Mouse (Mus musculus): ENCODE data around the gene Tom1l1. TPM values are rescaled to one million over a fixed set of nuclear protein-coding genes. Genes with fewer than 3 reads are reported as not detected.

The Tom1l1 gene
- polyA plus RNA-seq, 1 experiment, result 0.94 TPM

DNA sequence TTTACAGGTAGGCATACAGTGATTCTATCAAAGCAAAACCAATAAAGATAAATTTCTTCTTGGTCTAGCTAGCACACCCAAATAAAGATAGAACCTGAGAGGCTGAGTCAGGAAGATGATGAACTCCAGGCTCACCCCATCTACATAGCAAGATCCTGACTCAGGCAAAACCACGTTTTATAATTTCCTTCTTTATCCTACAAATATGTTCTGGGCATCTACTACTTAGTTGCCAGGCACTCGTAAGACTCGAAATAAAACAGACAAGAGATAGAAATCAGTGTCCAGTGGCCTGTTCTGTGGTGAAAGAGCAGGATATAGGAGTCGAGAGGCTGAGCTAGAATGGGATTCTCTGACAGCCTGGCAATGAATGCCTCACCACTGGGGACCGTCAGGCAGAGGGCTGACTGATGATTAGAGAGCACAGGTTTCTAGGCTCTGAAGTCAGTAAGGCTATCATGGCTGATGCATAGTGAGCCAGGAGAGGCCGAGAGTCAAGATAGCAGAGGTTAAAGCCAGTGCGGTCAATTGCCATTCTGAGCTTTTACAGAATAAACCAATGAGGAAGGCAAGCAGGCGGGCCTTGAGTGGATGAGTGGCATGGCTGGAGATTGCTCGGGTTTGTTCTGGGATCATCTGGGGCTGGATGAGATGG is 37.8 kb downstream of the Tom1l1 start:
- no peak for TF ChIP-seq GATA1 (IDR thresholded peaks at IDR 0.05; ENCODE audit: low read length)

DNA sequence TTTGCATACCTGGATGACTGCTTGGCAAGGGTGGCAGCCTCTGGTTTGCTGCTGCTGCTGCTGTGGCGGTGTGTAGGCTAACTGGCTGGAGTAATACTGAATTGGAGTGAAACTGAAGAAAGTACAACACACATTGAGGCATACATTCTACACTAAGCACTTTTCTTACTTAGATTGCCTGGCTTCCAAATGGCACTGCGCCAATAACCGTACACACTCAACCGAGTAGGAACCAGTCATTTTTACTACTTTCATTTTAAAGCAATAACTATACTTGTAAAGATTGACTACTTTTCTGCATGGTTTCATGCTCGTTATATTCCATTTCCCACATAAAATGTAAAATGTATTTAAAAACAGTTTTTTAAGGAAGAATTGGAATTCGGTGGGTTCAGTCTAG is 38.4 kb downstream of the Tom1l1 start:
- no peak for TF ChIP-seq GATA1 (IDR thresholded peaks at IDR 0.05; ENCODE audit: low read length)

DNA sequence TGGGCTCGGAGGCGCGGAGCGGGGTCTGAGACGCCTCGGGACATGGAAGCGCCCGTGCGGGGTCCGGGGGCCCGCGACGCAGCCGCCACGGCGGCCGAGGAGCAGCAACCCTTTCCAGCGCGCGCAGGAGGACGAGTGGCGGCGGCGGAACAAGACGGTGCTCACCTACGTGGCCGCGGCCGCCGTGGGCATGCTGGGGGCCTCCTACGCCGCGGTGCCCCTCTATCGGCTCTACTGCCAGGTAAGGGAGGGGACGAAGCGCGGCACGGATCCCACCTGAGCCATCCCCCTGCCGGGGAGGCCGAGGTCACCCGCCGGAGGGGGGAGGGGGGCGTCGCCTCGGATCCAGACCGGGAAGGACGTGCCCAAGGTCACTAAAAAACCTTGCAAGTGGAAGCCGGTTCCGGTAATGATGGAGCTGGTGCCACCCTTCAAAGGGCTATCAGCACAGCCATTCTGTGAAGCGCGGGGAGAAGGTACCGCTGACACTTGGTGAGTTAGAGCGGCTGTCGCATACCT is 49.8 kb downstream of the Tom1l1 start:
- no peak for TF ChIP-seq GATA1 (IDR thresholded peaks at IDR 0.05; ENCODE audit: low read length)

DNA sequence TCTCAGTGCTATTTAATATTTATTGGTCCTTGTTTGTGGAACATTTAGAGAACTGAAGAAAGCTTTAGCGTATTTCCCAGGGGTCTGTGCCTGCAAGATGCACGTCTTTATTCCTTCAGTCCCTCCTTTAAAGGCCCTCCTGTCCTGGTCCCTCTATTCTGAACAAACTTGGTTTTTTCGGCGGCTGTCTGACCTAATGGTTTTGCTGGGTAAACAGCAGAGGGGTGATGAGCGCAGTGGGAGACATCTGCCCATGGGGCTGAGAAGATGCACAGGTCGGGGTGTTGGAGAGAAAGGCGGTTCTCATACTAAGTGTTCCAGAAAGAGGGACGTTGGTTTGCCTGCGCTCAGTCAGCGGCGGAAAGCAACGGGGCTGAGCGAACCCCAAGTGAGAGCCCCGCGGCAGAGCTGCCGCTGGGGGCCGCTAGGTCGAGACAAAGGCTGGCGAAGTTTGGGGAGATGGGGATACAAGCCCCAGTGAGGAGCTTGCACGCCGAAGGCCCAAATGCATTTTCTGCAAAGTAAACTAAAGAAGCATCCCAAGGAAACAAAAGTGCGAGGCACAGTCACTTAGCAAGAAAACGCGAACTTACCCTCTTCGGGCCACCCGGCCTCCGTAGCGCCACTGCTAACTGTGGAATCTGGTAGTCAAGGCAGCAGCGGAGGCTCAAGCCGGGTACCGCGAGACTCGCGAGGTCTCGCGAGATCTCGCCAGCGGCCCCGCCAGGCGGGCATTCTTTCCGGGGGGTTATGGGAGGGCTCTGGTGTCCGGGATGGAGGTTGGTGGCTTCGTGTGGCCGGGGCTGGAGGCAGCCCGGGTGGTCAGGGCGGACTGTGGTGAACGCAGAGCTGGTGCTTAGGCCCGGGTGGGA is 50.5 kb downstream of the Tom1l1 start, which contains the start of the genes Stxbp4 and Cox11:
Gene Stxbp4, minus strand, starts transcription at position 645 of the 872 bp plus-strand sequence.
Gene Cox11, plus strand, starts transcription at position 734 of the 872 bp plus-strand sequence.
- no peak for TF ChIP-seq GATA1 (IDR thresholded peaks at IDR 0.05; ENCODE audit: low read length)

DNA sequence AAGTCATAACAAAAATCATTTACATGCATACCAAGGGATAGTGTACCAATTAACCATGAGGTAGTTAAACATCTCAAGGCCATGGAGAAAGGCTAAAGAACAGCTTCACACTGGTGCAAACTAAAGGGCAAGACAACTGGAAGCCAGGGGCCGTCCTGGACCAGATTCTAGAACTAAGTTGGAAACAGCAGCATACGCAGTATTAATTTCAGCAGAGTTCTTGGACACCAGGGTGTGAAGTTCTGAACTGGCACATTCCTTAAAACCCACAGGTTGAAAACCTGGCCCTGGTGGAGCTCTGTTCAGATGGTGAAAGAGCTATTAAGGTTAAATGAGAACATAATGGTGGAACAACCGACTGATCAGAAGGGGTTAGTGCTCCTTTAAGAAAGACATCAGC is 53.5 kb downstream of the Tom1l1 start:
- no peak for TF ChIP-seq GATA1 (IDR thresholded peaks at IDR 0.05; ENCODE audit: low read length)

DNA sequence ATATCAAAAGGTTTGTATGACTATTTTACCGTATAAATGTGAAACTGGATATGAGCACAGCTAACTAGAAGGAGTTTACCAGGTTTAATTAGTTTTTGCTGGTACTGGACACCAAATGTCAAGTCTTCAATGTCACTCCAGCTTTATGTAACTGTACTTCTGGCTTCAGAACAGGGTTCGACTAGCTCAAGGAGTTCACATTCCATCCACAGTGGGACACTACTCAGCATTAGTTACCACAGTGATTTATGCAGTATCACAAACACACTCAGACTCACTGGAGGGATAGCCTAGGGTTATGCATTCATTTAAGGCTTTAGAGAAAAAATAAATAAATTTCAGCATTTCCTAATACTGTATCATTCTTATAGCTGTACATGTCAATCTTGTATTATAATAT is 55.7 kb downstream of the Tom1l1 start:
- TF ChIP-seq GATA1 (IDR thresholded peaks at IDR 0.05; ENCODE audit: low read length), result no peak

DNA sequence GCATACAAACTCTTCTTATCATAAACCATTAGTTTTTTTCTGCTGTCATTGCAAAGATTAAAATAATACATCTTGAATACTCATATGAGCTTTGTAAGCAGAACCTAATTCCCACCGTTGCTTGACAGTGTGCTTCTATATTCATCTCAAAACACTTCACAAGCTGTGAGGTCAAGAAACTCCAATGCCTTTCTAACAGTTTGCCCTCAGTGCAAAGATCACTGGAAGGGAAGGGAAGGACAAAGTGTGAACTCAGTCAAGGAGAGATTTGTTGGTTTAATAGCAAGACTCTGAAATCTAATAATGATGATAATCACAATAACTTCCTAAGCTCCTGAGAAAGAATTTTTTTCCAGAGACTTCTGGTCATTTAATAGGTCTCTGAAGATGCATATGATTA is 60.4 kb downstream of the Tom1l1 start:
- TF ChIP-seq GATA1 (IDR thresholded peaks at IDR 0.05; ENCODE audit: low read length), result no peak

DNA sequence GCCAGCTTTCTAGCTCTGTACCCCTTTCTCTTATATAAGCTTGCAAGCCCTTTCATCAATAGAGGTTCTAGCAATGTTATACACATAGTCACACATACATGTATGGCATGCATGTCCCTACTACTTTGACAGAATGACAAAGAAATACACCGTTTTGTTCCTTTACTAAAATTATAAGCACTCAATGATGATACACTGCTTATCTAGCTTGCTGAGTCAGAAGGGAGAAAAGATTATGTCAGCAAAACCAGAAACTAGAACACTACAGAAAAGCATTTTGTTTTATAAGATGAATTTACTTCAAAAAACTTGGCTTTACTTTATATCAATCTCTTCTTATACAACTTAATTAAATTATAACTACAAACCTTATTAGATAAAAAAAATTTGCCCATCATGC is 63.0 kb downstream of the Tom1l1 start:
- no peak for TF ChIP-seq GATA1 (IDR thresholded peaks at IDR 0.05; ENCODE audit: low read length)

DNA sequence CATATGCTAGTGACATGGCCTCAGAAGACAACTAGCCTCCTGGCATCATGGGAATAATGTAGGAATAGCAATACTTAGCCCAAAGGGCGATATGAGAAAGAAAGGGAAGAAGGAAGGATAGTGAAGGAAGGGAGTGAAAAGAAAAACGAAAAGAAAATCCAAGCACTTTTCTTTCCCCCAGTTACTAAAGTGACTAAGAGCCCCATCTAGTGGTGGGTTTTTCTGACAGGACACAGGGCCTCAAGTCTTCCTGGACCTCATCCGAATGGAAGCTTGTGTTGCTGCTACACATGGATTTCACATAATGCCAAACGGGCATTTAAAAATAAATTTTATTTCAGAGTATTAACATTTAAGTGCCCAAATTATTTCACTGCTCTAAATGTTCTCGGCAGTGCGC is 64.7 kb downstream of the Tom1l1 start:
- TF ChIP-seq GATA1 (IDR thresholded peaks at IDR 0.05; ENCODE audit: low read length), result no peak

DNA sequence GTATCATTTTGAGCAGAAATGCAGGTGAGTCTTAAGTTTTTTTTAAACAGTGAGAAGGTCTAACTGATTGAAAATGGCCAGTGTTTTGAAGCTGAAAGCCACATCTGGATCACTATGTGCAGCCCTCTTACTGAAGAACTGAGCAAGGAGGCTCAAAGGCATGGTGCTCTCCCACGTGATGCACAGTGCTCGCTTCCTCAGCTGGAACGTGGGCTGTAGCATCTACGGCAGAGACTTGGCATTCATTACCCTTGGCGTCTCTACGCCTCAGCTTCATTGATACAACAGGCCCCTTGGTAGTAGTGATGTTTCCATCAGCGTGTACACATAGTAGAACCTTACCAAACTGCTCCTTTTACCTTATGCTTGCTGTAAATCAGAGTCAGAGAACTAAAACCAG is 65.7 kb downstream of the Tom1l1 start:
- TF ChIP-seq GATA1 (IDR thresholded peaks at IDR 0.05; ENCODE audit: low read length), result no peak

DNA sequence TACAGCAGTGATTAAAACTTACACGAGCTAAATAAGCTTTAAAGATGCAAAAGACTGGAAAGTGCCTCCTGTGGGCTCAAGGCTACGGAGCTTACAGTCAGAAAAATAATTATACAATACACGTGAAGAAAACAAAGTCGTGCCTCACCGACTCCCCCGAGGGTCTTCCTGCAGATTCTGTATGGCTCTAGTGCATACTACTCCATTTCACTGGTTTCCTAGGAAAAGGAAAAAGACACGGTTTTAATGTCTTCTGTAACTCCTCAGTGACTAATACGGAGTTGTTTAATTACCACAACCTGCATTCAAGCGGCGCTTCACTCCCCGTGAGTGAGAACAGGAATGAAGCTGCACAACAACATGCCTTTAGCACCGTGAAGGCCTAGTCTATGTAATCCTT is 66.1 kb downstream of the Tom1l1 start:
- no peak for TF ChIP-seq GATA1 (IDR thresholded peaks at IDR 0.05; ENCODE audit: low read length)

DNA sequence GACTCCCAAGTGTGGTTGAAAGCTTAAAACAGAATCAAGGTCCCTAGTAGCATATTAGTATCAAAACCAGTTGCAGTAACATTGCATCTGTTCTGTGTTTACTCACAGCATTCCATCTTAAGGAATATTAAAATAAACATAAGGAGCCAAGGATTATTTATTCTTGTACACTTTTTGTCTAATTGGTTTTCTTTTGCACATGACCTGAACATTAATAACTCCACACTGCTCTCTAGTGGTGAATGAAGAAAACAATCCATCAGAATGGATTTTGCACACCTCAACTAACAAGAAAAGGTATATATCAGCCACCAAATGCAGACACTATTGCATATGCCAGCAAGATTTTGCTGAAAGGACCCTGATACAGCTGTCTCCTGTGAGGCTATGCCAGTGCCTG is 71.7 kb downstream of the Tom1l1 start:
- no peak for TF ChIP-seq GATA1 (IDR thresholded peaks at IDR 0.05; ENCODE audit: low read length)

DNA sequence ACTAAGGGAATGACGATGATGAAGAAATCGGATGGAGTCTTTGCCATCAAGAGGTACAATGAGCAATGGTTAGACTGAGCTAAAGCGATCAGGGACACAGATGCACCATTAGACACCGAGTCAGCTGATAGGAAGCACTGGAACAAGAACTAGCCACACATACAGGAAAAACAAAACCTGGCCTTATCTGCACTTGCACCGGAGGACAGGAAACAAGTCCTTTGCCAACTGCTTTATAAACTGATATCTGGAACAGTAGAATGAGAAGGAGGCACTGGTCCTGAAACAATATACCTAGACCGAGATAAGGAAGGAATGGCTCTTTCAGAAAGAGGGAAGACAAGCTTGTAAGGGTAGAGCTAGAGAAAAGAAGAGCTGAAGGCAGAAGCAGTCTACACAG is 73.4 kb downstream of the Tom1l1 start:
- peak; percentile 19 for TF ChIP-seq GATA1 (IDR thresholded peaks at IDR 0.05; ENCODE audit: low read length)

DNA sequence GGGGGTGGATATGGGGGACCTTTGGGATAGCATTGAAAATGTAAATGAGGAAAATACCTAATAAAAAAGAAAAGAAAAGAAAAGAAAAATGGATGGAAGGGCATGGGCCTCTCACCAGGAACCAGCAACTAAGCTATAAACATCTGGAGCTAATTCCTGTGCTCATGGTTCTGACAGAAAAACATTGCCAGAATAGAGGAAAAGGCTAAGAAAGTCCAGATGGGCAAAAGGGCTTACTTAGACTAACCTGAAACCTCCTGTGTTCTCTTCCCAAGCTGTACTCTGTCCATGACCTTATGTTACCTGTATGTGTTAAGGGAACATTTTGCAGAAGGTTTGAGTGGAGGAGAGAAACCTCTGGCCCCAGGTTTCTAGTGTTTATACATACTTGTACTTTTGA is 76.0 kb downstream of the Tom1l1 start:
- no peak for TF ChIP-seq GATA1 (IDR thresholded peaks at IDR 0.05; ENCODE audit: low read length)

DNA sequence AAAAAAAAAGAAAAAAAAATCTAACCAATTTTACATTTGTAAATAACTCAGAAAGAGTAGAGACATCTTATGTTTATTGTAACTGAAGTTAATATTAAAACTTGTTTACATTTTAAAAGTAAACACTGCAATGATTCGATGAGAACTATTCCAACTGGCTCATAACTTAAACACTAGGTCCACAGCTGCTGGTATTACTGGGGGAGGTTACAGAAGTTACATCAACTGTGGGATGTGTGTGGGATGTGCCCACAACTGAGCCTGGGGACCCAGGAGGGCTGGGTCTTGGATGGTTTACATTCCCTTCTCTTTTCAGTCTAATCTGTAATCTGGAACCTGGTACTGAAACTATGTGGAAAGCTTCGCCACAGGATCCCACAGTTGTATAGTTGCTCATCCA is 85.1 kb downstream of the Tom1l1 start:
- TF ChIP-seq GATA1 (IDR thresholded peaks at IDR 0.05; ENCODE audit: low read length), result no peak

DNA sequence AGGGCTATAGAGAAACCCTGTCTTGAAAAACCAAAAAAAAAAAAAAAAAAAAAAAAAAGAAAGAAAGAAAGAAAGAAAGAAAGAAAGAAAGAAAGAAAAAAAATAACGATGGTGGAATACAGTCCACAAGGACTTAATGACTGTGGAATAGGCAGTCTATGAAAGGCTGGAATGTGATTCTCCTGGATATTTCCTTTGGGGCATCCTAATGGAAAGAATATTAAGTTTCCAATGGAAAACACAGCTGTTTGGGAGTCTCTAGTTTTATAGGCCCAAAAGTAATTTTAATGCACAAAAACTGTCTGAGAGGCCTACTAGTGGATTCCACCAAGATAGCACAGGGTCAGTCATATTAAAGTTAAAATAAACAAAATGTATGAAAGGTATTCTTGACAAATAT is 92.3 kb downstream of the Tom1l1 start:
- TF ChIP-seq GATA1 (IDR thresholded peaks at IDR 0.05; ENCODE audit: low read length), result no peak

Other genes with a start within 250 kb of the Tom1l1 start
- gene Stxbp4, start 50.3 kb downstream of the Tom1l1 start, polyA plus RNA-seq (2012), result 0.24 and 0.27 TPM in 2 replicates
- 12.6 and 17.9 TPM in 2 replicates for gene Cox11, start 50.2 kb downstream of the Tom1l1 start, polyA plus RNA-seq (2012)